Mouse (Mus musculus) heart, postnatal 25 days (tissue): ENCODE results near the gene Fhad1. TPM values are rescaled to one million over a fixed set of nuclear protein-coding genes. Genes with fewer than 3 reads are reported as not detected.
A peak's percentile ranks its signal among the peaks of the same experiment; 100 is the strongest.

Experiments
- DNase-seq: peaks from one replicate; pipeline ENCODE4 v3.0.0; 2022; ENCODE audit warnings: low spot score
- intact Hi-C: fragments of 180-260 bp; cut with DNase I; formaldehyde crosslinking; loops from one replicate; pipeline ENCODE4 v1.15.1; 2025
- total RNA-seq, 2 experiments: library from RNA; stranded (reverse); gene quantifications; 2 replicates each; pipeline ENCODE4 v1.2.3; 2021

The Fhad1 gene
- total RNA-seq, 2 experiments from 2014 or later: 0.05 to 0.31 TPM

DNA sequence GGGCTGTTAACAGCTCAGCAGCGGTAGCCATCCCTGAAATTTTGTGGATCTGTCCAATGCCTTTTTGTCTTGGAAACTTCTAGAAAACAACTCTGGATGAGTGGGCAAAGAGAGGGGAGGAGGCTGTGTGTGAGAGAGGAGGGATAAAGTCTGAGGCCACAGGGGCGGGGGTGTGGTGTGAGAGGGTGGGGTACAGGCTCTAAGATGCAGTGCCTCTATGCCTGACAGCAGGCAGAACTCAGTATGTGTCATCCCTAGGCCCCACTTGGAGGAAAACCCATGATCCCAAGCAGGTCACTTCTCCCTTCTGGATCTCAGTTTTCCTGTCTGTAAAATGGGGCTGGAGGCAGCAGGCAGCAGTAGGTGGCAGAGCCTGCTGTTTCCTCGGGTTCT, 143.6 kb downstream of the Fhad1 start:
- intact Hi-C loops: loop anchor here (5.0 kb wide), 1 partner anchor 46 kb away; no protein-coding TSS in a partner anchor
- no peak for DNase-seq

GRCm38 (mm10) chr4:141870666-141871332, 144.1 kb downstream of the Fhad1 start:
- intact Hi-C loops: loop anchor here (5.0 kb wide), 1 partner anchor 47 kb away; no protein-coding TSS in a partner anchor
- DNase-seq: no peak

GRCm38 (mm10) chr4:141869436-141870215, 145.3 kb downstream of the Fhad1 start:
- intact Hi-C loops: loop anchor here (5.0 kb wide), 1 partner anchor 48 kb away; no protein-coding TSS in a partner anchor

GRCm38 (mm10) chr4:141868051-141868450, 146.8 kb downstream of the Fhad1 start:
- DNase-seq: no peak
- intact Hi-C loops: no loop called here

More at GRCm38 (mm10) chr4:141869436-141870215, 145.3 kb downstream of the Fhad1 start:
- DNase-seq: no peak

- DNase-seq: no peak
- intact Hi-C loops: no loop called here
These were observed 147.4 kb downstream of the Fhad1 start for GRCm38 (mm10) chr4:141867498-141867897.

GRCm38 (mm10) chr4:141866933-141867490, 147.9 kb downstream of the Fhad1 start:
- intact Hi-C loops: no loop called here
- no peak for DNase-seq

- intact Hi-C loops: no loop called here
- DNase-seq: no peak
These were observed 149.3 kb downstream of the Fhad1 start for GRCm38 (mm10) chr4:141865600-141865999.

GRCm38 (mm10) chr4:141865006-141865405, 149.9 kb downstream of the Fhad1 start:
- DNase-seq: no peak
- intact Hi-C loops: no loop called here

DNA sequence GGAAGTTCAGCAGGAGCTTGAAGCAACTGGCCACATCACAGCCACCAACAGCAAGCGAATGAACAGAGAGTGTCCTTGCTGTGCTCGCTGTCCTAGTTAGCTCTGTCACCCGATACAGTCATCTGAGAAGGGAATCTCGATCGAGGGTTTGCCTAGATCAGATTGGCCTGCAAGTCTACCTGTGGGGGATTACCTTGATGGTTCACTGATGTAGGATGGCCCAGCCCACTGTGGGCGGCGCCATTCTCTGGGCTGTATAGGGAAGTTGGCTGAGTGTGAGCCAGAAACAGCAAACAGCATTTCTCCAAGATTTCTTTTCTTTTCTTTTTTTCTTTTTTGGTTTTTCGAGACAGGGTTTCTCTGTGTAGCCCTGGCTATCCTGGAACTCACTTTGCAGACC, 150.4 kb downstream of the Fhad1 start:
- intact Hi-C loops: no loop called here
- no peak for DNase-seq

GRCm38 (mm10) chr4:141863726-141864280, 151.1 kb downstream of the Fhad1 start:
- DNase-seq: no peak
- intact Hi-C loops: no loop called here

DNA sequence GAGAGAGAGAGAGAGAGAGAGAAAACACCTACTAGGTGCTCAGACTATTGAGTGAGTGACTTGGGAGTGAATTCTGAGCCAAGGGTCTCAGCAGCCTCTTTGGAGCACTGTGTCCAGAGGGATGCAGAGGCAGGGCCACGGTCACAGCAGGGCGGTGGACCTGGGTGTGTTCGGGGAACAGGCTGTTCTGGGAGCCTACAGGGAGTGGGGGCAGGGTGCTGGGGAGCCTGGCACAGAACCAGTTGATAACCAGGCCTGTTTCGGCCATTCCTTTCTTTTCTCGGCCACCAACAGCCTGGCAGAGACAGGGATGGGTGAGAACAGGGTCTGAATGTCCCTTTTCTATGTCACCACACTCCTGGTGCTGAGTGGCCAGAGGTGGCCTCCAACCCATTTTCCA, 152.0 kb downstream of the Fhad1 start:
- no peak for DNase-seq
- intact Hi-C loops: no loop called here

DNA sequence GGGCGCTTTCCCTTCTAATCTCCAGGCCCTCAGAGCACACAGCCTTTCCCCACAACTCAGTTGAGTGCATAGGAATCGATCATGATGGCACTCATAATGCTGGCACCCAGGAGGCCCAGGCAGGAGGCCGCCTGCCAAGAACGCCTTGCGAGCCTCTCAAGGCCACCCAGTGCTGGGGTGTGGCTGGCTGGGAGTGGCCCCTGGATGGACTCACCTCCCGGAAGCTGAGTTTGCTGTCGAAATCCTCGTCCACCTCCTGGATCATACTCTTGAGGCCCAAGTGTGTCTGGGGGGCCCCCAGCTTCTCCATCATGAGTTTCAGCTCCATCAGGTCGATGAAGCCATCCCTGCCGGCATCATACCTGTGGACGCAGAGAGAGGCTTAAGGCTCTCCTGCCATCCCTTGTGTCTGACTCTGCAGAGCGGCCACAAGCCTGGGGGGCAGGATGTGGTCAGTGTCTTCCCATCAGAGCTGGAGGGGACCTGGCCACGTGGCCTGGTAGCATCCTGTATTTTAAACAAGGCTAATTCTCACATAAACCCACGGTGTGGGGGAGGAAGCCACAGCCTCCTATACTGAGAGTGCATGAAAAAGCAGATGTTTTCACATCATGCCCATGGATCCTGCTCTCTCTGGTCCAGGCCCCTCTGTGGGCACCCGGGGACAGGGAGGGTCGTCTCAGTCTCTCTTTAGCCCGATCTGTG, 153.1 kb downstream of the Fhad1 start:
- DNase-seq: no peak
- intact Hi-C loops: no loop called here

- no peak for DNase-seq
- intact Hi-C loops: no loop called here
These were observed 154.5 kb downstream of the Fhad1 start for GRCm38 (mm10) chr4:141860246-141860841.

GRCm38 (mm10) chr4:141859351-141859750, 155.5 kb downstream of the Fhad1 start:
- DNase-seq: no peak
- intact Hi-C loops: no loop called here

DNA sequence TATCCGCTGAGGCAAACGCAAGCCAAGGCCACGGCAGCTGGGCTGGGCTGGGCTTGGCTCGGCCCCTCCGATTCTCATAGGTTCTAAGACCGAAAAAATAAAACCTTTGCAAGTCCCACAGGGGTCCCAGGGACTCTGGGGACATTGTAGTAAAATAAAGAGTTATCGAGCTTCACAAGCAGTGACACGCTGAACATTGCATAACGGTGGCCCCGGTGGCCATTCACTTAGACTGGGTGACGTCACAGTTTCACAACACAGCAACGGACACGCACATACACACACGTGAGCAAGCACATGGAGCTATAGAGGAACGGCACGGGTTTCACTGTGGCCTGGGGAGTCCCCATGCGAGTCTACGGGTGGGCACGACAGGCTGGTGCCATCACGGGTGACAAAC, 156.4 kb downstream of the Fhad1 start:
- intact Hi-C loops: no loop called here
- DNase-seq: no peak

DNA sequence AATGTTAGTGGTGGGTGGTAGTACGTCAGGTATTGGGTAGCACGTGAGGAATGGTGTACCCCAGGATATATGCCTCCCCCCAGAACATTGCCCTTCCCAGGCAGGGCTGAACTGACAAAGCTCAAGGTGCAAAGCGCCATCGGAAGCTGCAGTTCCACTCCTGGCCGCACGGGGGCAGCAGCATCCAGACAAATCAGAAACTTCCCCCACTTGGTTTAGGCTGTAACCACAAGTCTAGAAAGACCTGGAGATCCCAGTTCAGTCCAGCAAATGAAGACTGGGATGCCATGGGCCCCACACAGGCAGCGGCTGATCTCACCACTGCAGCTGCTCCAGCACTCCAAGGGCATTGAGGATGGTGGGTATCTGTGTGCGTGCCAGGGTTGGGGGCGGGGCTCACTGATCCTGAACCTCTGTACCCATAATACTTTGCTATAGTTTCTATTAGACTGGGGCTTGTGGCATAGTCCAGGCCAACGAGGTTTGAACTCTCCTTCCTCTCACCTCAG, 157.4 kb downstream of the Fhad1 start:
- intact Hi-C loops: loop anchor here (1.0 kb wide), 1 partner anchor 101 kb away; no protein-coding TSS in a partner anchor
- DNase-seq: peak; percentile 60

DNA sequence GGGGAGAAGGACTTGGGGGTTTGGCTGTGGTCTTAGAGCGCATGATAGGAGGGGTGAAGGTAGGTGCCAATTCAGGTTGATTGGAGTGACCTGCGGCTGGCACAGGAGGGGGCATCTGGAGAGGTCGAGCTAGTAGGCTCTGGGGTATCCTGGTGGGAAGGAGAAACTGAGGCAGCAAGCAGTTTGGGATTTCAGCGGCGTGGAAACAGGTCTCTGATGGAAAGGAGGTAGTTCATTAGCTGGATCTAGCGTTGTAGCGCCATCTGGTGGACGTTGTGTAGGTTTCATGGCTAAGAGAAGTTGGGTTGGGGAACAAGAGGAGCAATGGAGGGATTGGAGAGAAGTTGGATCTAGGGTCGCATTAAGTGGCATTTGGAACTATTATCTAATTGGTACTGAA, 161.4 kb downstream of the Fhad1 start:
- intact Hi-C loops: loop anchor here (2.0 kb wide), 2 partner anchors 43 to 235 kb away; partner anchors contain the start of gene Tmem82
- DNase-seq: no peak

DNA sequence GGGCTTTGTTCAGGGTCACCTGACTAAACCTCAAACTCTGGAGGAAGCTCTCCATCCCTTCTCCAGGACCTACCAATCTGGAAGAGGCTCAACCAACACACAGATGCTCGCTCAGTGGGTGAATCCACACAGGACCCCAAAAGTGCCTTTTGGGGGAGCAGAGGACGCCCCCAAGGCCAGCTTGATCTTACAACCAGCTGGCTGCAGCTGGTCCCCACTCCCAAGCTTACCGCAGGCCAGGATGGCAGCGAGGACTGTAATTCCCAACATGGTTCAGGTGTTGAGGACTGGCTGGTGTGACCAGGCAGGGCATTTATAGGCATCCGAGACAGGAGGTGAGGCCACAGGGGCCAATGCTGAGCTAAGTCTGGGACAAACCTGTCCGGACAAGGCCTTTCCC, 168.9 kb downstream of the Fhad1 start, which contains the start of gene Ctrc:
Gene Ctrc, minus strand, starts transcription at position 361 of the 400 bp plus-strand sequence.
- intact Hi-C loops: loop anchor here (10.0 kb wide), 1 partner anchor 461 kb away; no protein-coding TSS in a partner anchor

More for the DNA sequence above, 168.9 kb downstream of the Fhad1 start, which contains the start of gene Ctrc:
- DNase-seq: no peak
